Mouse (Mus musculus) megakaryocyte-erythroid progenitor cell, adult 5 weeks (primary cell): ENCODE data around the gene Gm1123. TPM values are rescaled to one million over a fixed set of nuclear protein-coding genes. Genes with fewer than 3 reads are reported as not detected.

ENCODE experiments used
- polyA plus RNA-seq: library from polyadenylated mRNA; stranded (reverse); fragments of >175 nt; gene quantifications from 2 replicates; pipeline ENCODE4 v1.2.3, GENCODE M21; 2012

Gene Gm1123
- polyA plus RNA-seq: not detected in 2 replicates

GRCm38 (mm10) chr9:99035575-99035974 lies at the start of gene Gm1123:
Gene Gm1123 (minus strand): TSS chr9:99035715.

GRCm38 (mm10) chr9:98985800-98986475 lies 49.6 kb downstream of the Gm1123 start, which contains the start of gene Faim:
Gene Faim (plus strand): TSS chr9:98986373.

Other genes with a start within 250 kb of the Gm1123 start
- gene Prr23a1, start 193.2 kb downstream of the Gm1123 start, polyA plus RNA-seq: not detected in 2 replicates
- gene Prr23a2, start 179.2 kb downstream of the Gm1123 start, polyA plus RNA-seq: not detected in 2 replicates
- gene Prr23a3, start 170.9 kb downstream of the Gm1123 start, polyA plus RNA-seq: not detected in 2 replicates
- gene 7420426K07Rik, start 132.6 kb downstream of the Gm1123 start, polyA plus RNA-seq: not detected in 2 replicates
- gene Foxl2, start 80.4 kb downstream of the Gm1123 start, polyA plus RNA-seq: 0.04 TPM in 1 of 2 replicates, not detected in the other
- 27.7 and 27.9 TPM in 2 replicates for gene Faim, start 49.3 kb downstream of the Gm1123 start, polyA plus RNA-seq
- gene Pik3cb, start 104.9 kb upstream of the Gm1123 start, polyA plus RNA-seq: 1.0 and 1.2 TPM in 2 replicates
- gene Faiml, start 201.5 kb upstream of the Gm1123 start, polyA plus RNA-seq: 0.18 TPM in 1 of 2 replicates, not detected in the other
- 1.3 and 2.9 TPM in 2 replicates for gene Cep70, start 207.7 kb upstream of the Gm1123 start, polyA plus RNA-seq